10 mouse cellular contexts compared by ENCODE assay signal in genomic region chr3:31000018-31000407, GRCm38 (mm10). TPM values are rescaled to one million over a fixed set of nuclear protein-coding genes. Genes with fewer than 3 reads are reported as not detected.
DNase-seq lines count a peak whose midpoint lies in the region; ATAC-seq and TF ChIP-seq lines count a peak whose summit lies in the region.
"Had no signal": no experiment of that assay in that cellular context is flagged by ENCODE, and none has a peak within 500 bp of the region (broad histone marks: within the 10 kb centered on the region; RNA-seq: fewer than 3 reads in every experiment).

No protein-coding gene starts in this region.

- ATAC-seq in heart, embryonic 11.5 days (replicated peaks; ENCODE audit: insufficient number of reproducible peaks, low FRiP score, low TSS enrichment): no peak
- no peak for ATAC-seq in inflammation-experienced regulatory T-cells, adult 6 months

- H3K36me3 ChIP-seq in heart, embryonic 11.5 days (ENCODE audit: control insufficient read depth, insufficient read depth, low read length): no peaks in the 10 kb centered on the region
- no peaks in the 10 kb centered on the region for H3K36me3 ChIP-seq in thymus, adult 2 months (ENCODE audit: control insufficient read depth, insufficient read depth, low read length)
- peaks cover 15% of the 10 kb centered on the region for H3K36me3 ChIP-seq in limb, embryonic 10.5 days
- H3K36me3 ChIP-seq: forebrain, embryonic 12.5 days had no signal

- DNase-seq in heart, adult 11 months: peak; percentile 96
- no peak for DNase-seq in thymus, adult 2 months
- no peak for DNase-seq in thymus, postnatal 10 days (ENCODE audit: low spot score in 2 of 2)
- no peak for DNase-seq in limb, embryonic 10.5 days (ENCODE audit: low spot score)
- DNase-seq in thymus, postnatal 25 days: peak; percentile 4
- no peak for DNase-seq in adrenal gland, postnatal 10 days

- no peak overlapping the region for H3K9ac ChIP-seq in heart, embryonic 11.5 days (ENCODE audit: low read depth, low read length)
- H3K9ac ChIP-seq: forebrain, embryonic 12.5 days had no signal

- H3K9me3 ChIP-seq in heart, embryonic 11.5 days (replicated peaks; ENCODE audit: control insufficient read depth, low read length): no peaks in the 10 kb centered on the region
- no peaks in the 10 kb centered on the region for H3K9me3 ChIP-seq in limb, embryonic 10.5 days (replicated peaks)
- H3K9me3 ChIP-seq: forebrain, embryonic 12.5 days had no signal

- H3K4me2 ChIP-seq in heart, embryonic 11.5 days: no peak overlapping the region
- H3K4me2 ChIP-seq: forebrain, embryonic 12.5 days had no signal

- no peak overlapping the region for H3K4me3 ChIP-seq in heart, embryonic 11.5 days (ENCODE audit: low read depth, low read length)
- H3K4me3 ChIP-seq in thymus, adult 2 months (ENCODE audit: control insufficient read depth, insufficient read depth, low read length): no peak overlapping the region
- H3K4me3 ChIP-seq in limb, embryonic 10.5 days: no peak overlapping the region
- H3K4me3 ChIP-seq: forebrain, embryonic 12.5 days; megakaryocyte, embryonic 14.5 days had no signal

- H3K4me1 ChIP-seq in heart, embryonic 11.5 days (ENCODE audit: control insufficient read depth, insufficient read depth, low read length): peaks cover 11% of the 10 kb centered on the region
- peaks cover 7% of the 10 kb centered on the region for H3K4me1 ChIP-seq in thymus, adult 2 months (replicated peaks; ENCODE audit: control insufficient read depth, insufficient read depth, low read length)
- H3K4me1 ChIP-seq in limb, embryonic 10.5 days: peaks cover 28% of the 10 kb centered on the region

- H3K27ac ChIP-seq in heart, embryonic 11.5 days (ENCODE audit: low read depth, low read length): no peak overlapping the region
- H3K27ac ChIP-seq in thymus, adult 2 months (ENCODE audit: control insufficient read depth, insufficient read depth, low read length): 0 out of 2 replicates have a peak overlapping the region, but pooled peaks have one; percentile 4
- H3K27ac ChIP-seq in limb, embryonic 10.5 days: peak overlapping the region; percentile 48
- H3K27ac ChIP-seq: forebrain, embryonic 12.5 days had no signal

- no peak for TF ChIP-seq POLR2A in thymus, adult 2 months (IDR thresholded peaks at IDR 0.05; ENCODE audit: control insufficient read depth, extremely low read depth, insufficient read depth, low read length, poor library complexity)

- WGBS in heart, embryonic 11.5 days (ENCODE audit: insufficient replicate concordance): 42% methylated on average over 4 of the region's 4 CpGs
- WGBS in thymus, adult 2 months: 57% methylated on average over 4 of the region's 4 CpGs
- WGBS in limb, embryonic 10.5 days: 39% methylated on average over 4 of the region's 4 CpGs

- no peaks in the 10 kb centered on the region for H3K27me3 ChIP-seq in heart, embryonic 11.5 days (ENCODE audit: control insufficient read depth, insufficient read depth, low read length)
- no peaks in the 10 kb centered on the region for H3K27me3 ChIP-seq in thymus, adult 2 months (ENCODE audit: control insufficient read depth, insufficient read depth, low read length)
- H3K27me3 ChIP-seq in limb, embryonic 10.5 days (ENCODE audit: low read depth, poor library complexity, severe bottlenecking): no peaks in the 10 kb centered on the region
- H3K27me3 ChIP-seq: forebrain, embryonic 12.5 days; megakaryocyte, embryonic 14.5 days had no signal

- no peak for TF ChIP-seq CTCF in thymus, adult 2 months (IDR thresholded peaks at IDR 0.05; ENCODE audit: borderline replicate concordance, control insufficient read depth, extremely low read depth, insufficient read depth, low read length, poor library complexity)

RNA-seq across cellular contexts. Expression of gene Prkci, which starts 4.5 kb away (rescaled TPM):
- 20.6 and 26.8 TPM in 2 replicates for polyA plus RNA-seq in heart, embryonic 11.5 days (2014; fragmentation: Nextera tagmentation; extraction: Ambion mirVana)
- 12.6 and 12.8 TPM in 2 replicates for polyA plus RNA-seq in thymus, adult 2 months (2012; rRNA removed)
- polyA plus RNA-seq in limb, embryonic 10.5 days (2016; fragmentation: Nextera tagmentation; extraction: Ambion mirVana): 33.8 and 37.7 TPM in 2 replicates
- polyA plus RNA-seq in inflammation-experienced regulatory T-cells, adult 6 months (2017; shearing (Covaris generic)): 1 to 10 TPM; 1.5 to 2.5 (median 1.8) TPM
- total RNA-seq in adrenal gland, postnatal 10 days (2021): 10 to 100 TPM; 44.2 to 48.6 TPM

RNA-seq across cellular contexts. Expression of gene Phc3, which starts 30.8 kb away (rescaled TPM):
- 5.5 and 6.7 TPM in 2 replicates for polyA plus RNA-seq in heart, embryonic 11.5 days (2014; fragmentation: Nextera tagmentation; extraction: Ambion mirVana)
- 62.1 and 75.8 TPM in 2 replicates for polyA plus RNA-seq in thymus, adult 2 months (2012; rRNA removed)
- 4.7 and 5.4 TPM in 2 replicates for polyA plus RNA-seq in limb, embryonic 10.5 days (2016; fragmentation: Nextera tagmentation; extraction: Ambion mirVana)
- polyA plus RNA-seq in inflammation-experienced regulatory T-cells, adult 6 months (2017; shearing (Covaris generic)): 10 to 100 TPM; 33.9 to 61.5 (median 43.2) TPM
- 10 to 100 TPM; 21.2 to 26.6 TPM for total RNA-seq in adrenal gland, postnatal 10 days (2021)

Comparison
In these comparisons a context has a peak if more than half of its experiments do, and no peak if none do; other contexts are left out.
1. DNase-seq: peak in heart, adult 11 months (single experiment) and thymus, postnatal 25 days (single experiment); none in thymus, adult 2 months (single experiment), thymus, postnatal 10 days (0 of 2), limb, embryonic 10.5 days (single experiment) and adrenal gland, postnatal 10 days (single experiment).